Mouse (Mus musculus): ENCODE results near the gene Zfp273.
A peak's percentile ranks its signal among the peaks of the same experiment; 100 is the strongest.
"Not testable (repeated sequence)": the region's sequence is repeated elsewhere in the genome, so short reads cannot be mapped to it uniquely, and the experiment has no call there.

The Zfp273 gene

GRCm38 (mm10) chr13:67813710-67814660 lies at the start of gene Zfp273:
Gene Zfp273, plus strand, starts transcription at chr13:67813740.
- DNase-seq (ENCODE audit: low spot score in 2 of 2): peak; percentile 65 to 85

GRCm38 (mm10) chr13:67779265-67780221 lies 34.0 kb upstream of the Zfp273 start, which contains the start of gene Zfp493:
Gene Zfp493, plus strand, starts transcription at chr13:67779693.
- DNase-seq (ENCODE audit: low spot score in 2 of 2): peak; percentile 61 to 62

- DNase-seq (ENCODE audit: low spot score in 2 of 2): no peak
Observed at GRCm38 (mm10) chr13:67791921-67792455, 21.6 kb upstream of the Zfp273 start.

- no peak for DNase-seq (ENCODE audit: low spot score in 2 of 2)
Observed at GRCm38 (mm10) chr13:67798618-67799017, 14.9 kb upstream of the Zfp273 start.

GRCm38 (mm10) chr13:67799151-67799550 lies 14.4 kb upstream of the Zfp273 start:
- DNase-seq (ENCODE audit: low spot score in 2 of 2): not testable (repeated sequence)

- DNase-seq (ENCODE audit: low spot score in 2 of 2): no peak
Observed at GRCm38 (mm10) chr13:67811651-67812210, 1.8 kb upstream of the Zfp273 start.

- no peak for DNase-seq (ENCODE audit: low spot score in 2 of 2)
Observed at GRCm38 (mm10) chr13:67812961-67813709, 405 bp upstream of the Zfp273 start.

GRCm38 (mm10) chr13:67818636-67819035 lies 5.1 kb downstream of the Zfp273 start:
- no peak for DNase-seq (ENCODE audit: low spot score in 2 of 2)

GRCm38 (mm10) chr13:67830911-67831336 lies 17.4 kb downstream of the Zfp273 start, which contains the start of gene Gm10037:
Gene Gm10037, plus strand, starts transcription at chr13:67831106.
- DNase-seq (ENCODE audit: low spot score in 2 of 2): peak; percentile 12 to 58

GRCm38 (mm10) chr13:67833137-67833536 lies 19.6 kb downstream of the Zfp273 start:
- not testable (repeated sequence) for DNase-seq (ENCODE audit: low spot score in 2 of 2)

GRCm38 (mm10) chr13:67843775-67844118 lies 30.2 kb downstream of the Zfp273 start:
- DNase-seq (ENCODE audit: low spot score in 2 of 2): no peak

- DNase-seq (ENCODE audit: low spot score in 2 of 2): peak in 1 of 2 experiments; percentile 35
Observed at GRCm38 (mm10) chr13:67844119-67844852, 30.7 kb downstream of the Zfp273 start.

- peak in 1 of 2 experiments; percentile 10 for DNase-seq (ENCODE audit: low spot score in 2 of 2)
Observed at GRCm38 (mm10) chr13:67844853-67845194, 31.3 kb downstream of the Zfp273 start.

- no peak for DNase-seq (ENCODE audit: low spot score in 2 of 2)
Observed at GRCm38 (mm10) chr13:67850361-67850760, 36.8 kb downstream of the Zfp273 start.

- DNase-seq (ENCODE audit: low spot score in 2 of 2): no peak
Observed at GRCm38 (mm10) chr13:67853130-67853529, 39.6 kb downstream of the Zfp273 start.

GRCm38 (mm10) chr13:67853983-67854382 lies 40.4 kb downstream of the Zfp273 start:
- no peak for DNase-seq (ENCODE audit: low spot score in 2 of 2)

- no peak for DNase-seq (ENCODE audit: low spot score in 2 of 2)
Observed at GRCm38 (mm10) chr13:67857317-67857716, 43.8 kb downstream of the Zfp273 start.

GRCm38 (mm10) chr13:67862508-67862907 lies 49.0 kb downstream of the Zfp273 start:
- DNase-seq (ENCODE audit: low spot score in 2 of 2): no peak

GRCm38 (mm10) chr13:67863026-67863425 lies 49.5 kb downstream of the Zfp273 start, which contains the start of gene BC048507:
Gene BC048507, plus strand, starts transcription at chr13:67863326.
- no peak for DNase-seq (ENCODE audit: low spot score in 2 of 2)
